14 mouse cellular contexts compared by ENCODE assay signal in genomic region chr5:51752024-51752423, GRCm38 (mm10).
"Had no signal": no experiment of that assay in that cellular context is flagged by ENCODE, and none has a peak within 500 bp of the region (broad histone marks: within the 10 kb centered on the region; RNA-seq: fewer than 3 reads in every experiment).

No protein-coding gene starts in this region.

- H3K27ac ChIP-seq: midbrain, embryonic 10.5 days; midbrain, embryonic 12.5 days; neural tube, embryonic 12.5 days had no signal

- H3K4me3 ChIP-seq: midbrain, embryonic 10.5 days; midbrain, embryonic 12.5 days; neural tube, embryonic 12.5 days had no signal

- H3K4me2 ChIP-seq: lung, embryonic 14.5 days; midbrain, embryonic 12.5 days; neural tube, embryonic 12.5 days had no signal

- H3K36me3 ChIP-seq: midbrain, embryonic 10.5 days; midbrain, embryonic 12.5 days; neural tube, embryonic 12.5 days had no signal

- H3K4me1 ChIP-seq: midbrain, embryonic 10.5 days; midbrain, embryonic 12.5 days; neural tube, embryonic 12.5 days had no signal

- H3K27me3 ChIP-seq: midbrain, embryonic 12.5 days; neural tube, embryonic 12.5 days had no signal

- H3K9me3 ChIP-seq: midbrain, embryonic 10.5 days; midbrain, embryonic 12.5 days; neural tube, embryonic 12.5 days had no signal

- DNase-seq: lung, adult 18-20 months; lung, embryonic 14.5 days; lung, postnatal 10 days; lung, postnatal 4 days; midbrain, embryonic 14.5 days; right cerebral cortex, postnatal 25 days; right cerebral cortex, postnatal 4 days; spleen, adult 18-20 months; thymus, adult 18-20 months; thymus, postnatal 14 days; thymus, postnatal 36 days had no signal
